Mouse (Mus musculus) activated CD4-positive, CD25-positive, alpha-beta regulatory T cell (primary cell): ENCODE data around the gene Bcl10. TPM values are rescaled to one million over a fixed set of nuclear protein-coding genes. Genes with fewer than 3 reads are reported as not detected.

ENCODE experiments used
- polyA plus RNA-seq, 2 experiments: library from polyadenylated mRNA; unstranded; fragments of 100-300 nt; shearing (Covaris generic); gene quantifications; one replicate each; pipeline ENCODE4 v1.2.1; 2017

Gene Bcl10
- 10 to 100 TPM; 94.8 to 96.7 TPM for polyA plus RNA-seq

DNA sequence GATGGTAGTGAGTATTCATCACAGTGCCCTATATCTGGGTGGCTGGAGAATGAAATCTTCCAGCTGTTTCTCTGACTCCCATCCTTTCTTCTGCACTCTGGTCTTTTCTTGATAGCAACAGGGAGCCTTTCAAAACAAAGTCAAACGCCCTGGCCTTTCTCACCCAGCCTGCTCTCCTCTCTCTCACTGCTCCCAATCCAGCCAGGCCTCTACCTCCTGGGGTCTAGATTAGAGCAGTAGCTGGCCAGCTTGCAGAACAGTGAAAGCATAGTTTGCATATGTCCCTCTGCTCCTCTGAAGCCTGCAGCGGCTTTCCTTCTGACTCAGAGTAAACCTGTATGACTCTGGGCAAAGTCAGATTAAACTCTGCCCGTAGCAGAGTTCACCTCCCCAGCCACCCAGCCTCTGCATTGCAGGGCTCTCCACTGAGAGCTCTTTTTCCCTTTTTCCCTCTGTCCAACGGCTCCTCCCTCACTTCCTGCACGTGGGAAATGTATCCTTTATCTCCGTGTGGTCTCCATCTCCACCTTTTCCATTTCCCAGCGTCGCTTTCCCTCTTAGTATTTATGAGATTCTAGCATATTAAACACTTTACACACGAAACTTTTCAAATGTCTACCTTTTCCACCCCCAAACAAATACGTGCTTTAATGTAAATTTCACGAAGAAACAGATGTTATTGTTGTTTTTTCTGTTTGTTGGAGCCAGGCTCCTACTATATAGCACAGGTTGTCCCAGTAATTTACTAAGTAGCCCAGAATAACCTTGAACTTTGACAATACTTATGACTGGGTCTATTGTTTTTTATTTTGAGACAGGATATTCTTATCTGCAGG is at the start of gene Bcl10:
Gene Bcl10, plus strand, starts transcription at position 786 of the 836 bp plus-strand sequence.

DNA sequence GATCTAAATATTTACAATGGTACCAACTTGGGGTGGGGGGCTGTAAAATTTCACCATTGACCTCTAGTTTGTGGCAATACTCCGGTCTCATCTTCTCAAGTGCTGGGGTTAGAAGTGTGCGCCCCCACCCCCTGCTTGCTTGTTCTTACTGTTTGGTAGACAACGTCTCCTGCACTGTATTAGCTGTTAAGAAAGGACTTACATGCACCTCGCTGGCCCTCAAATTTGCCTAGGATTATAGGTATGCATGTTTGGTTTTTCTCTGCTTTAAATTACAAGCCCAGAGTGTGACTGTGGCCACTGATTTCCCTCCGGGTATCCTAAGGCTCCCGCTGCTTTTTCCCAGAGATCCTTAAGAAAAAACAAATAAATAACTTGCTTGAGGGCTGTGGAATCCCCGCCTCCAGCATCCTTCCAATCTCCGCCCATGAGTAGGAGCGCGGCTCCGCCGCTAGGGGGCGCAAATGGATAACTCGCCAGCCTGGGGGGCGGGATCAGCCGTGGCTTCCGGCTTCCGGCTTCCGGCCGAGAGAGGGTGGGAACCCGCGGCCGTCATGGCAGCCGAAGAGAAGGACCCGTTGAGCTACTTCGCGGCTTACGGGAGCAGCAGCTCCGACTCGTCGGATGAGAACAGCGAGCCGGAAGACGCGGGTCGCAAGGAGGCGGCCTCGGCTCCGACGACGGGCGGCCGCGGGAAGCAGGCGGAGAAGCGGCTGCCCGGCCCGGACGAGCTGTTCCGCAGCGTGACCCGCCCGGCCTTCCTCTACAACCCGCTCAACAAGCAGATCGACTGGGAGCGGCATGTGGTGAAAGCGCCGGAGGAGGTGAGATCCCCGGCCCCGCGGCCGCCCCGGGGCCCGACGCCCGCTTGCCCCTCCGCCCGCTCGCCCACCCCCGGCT is 15.2 kb downstream of the Bcl10 start, which contains the start of gene 2410004B18Rik:
Gene 2410004B18Rik, plus strand, starts transcription at position 510 of the 900 bp plus-strand sequence.

Other genes with a start within 250 kb of the Bcl10 start
- gene Ddah1, start 164.1 kb upstream of the Bcl10 start, polyA plus RNA-seq = not detected
- gene 2410004B18Rik, start 15.2 kb downstream of the Bcl10 start, polyA plus RNA-seq = 10 to 100 TPM; 45.8 to 55.1 TPM
- gene Syde2, start 65.1 kb downstream of the Bcl10 start, polyA plus RNA-seq = under 1 TPM; 0.17 to 0.20 TPM
- not detected for gene Wdr63, start 185.3 kb downstream of the Bcl10 start, polyA plus RNA-seq
- gene Mcoln3, start 194.6 kb downstream of the Bcl10 start, polyA plus RNA-seq = 1 to 10 TPM; 2.6 to 4.8 TPM
- gene Mcoln2, start 227.0 kb downstream of the Bcl10 start, polyA plus RNA-seq = 1 to 10 TPM; 2.7 to 4.3 TPM